Mouse (Mus musculus) Muller cell, postnatal 12 days (primary cell): ENCODE results near the gene Cnpy2.

Experiments used
- DNase-seq: peaks from one replicate; pipeline ENCODE4 v3.0.0-alpha.2; 2015; ENCODE audit errors: inconsistent ontology term

Cnpy2 gene

DNA sequence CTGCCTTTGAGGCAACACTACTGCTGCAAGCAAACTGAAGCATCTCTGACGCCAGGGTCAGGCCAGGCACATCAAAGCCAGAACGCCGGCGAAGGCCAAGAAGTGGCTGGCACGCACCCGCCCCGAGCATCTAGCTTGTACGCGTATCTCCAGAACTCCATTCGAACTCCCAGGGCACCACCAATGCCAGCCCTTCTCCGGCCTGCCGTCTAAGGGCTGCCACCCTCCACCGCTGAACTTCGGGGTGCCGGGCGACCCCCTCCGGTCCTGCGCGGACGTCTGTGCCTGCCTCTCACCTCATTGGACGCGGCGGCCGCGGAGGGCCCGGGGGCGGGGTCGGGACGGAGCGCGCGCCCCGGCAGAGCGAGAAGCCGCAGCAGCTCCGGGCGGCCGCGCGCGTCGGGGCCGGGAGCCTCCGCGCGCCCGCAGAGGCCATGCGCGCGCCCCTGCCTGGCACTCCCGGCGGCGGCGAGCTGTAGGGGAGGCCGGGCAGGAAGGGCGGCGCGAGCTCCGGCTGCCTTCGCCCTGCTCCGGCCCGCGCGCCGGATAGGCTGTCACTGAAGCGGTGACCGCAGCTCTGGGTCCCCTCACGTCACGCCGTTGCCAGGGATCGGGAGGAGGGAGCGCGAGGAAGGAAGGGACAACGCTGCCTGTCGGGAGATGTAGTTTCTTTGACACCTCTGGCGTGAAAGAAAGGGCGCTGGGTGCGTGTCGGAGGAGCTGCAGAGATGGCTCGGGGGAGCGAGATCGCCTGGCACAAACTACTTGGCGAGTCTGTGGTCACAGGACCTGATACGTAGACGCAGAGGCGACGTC lies 46.4 kb downstream of the Cnpy2 start, which contains the start of gene Coq10a:
TSS of gene Coq10a (minus strand) at position 596 of the 816 bp plus-strand sequence.
- DNase-seq: peak; percentile 97

- DNase-seq: no peak
These were observed 46.9 kb downstream of the Cnpy2 start for GRCm38 (mm10) chr10:128369218-128369543.

- DNase-seq: no peak
These were observed 47.3 kb downstream of the Cnpy2 start for GRCm38 (mm10) chr10:128369599-128369998.

DNA sequence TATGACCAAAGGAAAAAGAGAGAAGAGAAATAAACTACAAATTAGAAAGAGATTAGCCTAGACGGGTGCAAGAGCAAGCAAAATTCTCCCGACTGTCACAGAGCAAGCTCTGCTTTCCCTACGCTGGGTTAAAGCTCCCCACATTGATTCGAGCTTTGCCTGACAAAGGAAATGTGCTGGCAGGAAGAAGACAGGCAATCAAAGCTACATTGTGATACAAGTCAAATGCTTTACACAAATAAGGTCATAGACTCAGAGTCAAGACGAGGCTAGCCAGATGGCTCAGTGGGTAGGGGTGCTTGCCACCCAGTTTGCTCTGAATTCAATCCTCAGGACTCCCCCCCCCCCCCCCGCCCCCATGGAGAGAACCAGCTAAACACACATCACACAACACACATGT lies 47.8 kb downstream of the Cnpy2 start:
- DNase-seq: no peak

DNA sequence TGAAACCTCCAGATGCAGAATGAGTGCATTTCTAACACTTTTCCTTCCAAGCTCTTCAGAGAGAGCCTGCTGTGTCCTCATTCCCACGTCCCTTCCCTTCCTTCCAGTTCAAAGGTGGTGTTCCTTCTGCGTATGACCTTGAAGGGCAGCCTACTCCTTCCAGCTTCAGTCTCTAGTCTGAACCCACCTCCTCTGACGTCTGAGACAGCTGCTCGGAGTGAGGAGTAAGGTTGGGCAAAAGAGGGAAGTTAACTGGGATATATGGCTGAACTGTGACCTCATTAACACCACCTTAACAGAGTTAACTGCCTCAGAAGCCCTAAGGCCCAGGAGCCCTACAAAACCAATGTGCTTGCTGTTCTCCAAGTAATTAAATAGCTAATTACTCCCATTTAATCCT lies 48.3 kb downstream of the Cnpy2 start:
- no peak for DNase-seq

DNA sequence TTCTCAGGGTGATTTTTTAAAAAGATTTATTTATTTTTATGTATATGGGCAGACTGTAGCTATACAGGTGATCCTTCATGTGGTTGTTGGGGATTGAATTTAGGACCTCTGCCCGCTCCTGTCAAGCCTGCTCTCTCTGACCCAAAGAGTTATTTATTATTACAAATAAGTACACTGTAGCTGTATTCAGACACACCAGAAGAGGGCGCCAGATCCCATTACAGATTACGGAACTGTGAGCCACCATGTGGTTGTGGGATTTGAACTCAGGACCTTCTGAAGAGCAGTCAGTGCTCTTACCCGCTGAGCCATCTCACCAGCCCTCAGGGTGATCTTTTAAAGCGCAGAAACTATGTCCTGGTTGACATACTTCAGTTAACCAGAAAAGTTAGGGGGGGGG lies 49.9 kb downstream of the Cnpy2 start:
- no peak for DNase-seq

GRCm38 (mm10) chr10:128372989-128373748 lies 50.9 kb downstream of the Cnpy2 start:
- DNase-seq: no peak

- DNase-seq: no peak
These were observed 52.1 kb downstream of the Cnpy2 start for GRCm38 (mm10) chr10:128374393-128374792.

DNA sequence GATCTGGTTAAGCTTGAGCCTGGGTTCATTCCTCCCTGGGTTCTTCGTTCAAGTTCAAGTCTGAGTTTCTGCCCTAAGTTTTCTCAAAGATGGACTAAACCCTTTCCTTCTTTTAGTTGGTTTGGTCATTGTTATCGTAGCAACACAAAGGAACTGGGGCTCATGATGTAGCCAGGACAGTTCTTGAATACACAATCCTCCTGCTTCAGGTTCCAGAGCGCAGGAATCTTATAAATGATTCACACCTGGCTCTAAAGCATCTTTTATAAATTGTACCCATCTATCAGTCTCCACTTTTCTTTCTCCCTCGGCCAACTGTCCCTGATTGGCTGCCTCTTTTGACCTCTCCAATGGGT lies 53.8 kb downstream of the Cnpy2 start:
- no peak for DNase-seq

DNA sequence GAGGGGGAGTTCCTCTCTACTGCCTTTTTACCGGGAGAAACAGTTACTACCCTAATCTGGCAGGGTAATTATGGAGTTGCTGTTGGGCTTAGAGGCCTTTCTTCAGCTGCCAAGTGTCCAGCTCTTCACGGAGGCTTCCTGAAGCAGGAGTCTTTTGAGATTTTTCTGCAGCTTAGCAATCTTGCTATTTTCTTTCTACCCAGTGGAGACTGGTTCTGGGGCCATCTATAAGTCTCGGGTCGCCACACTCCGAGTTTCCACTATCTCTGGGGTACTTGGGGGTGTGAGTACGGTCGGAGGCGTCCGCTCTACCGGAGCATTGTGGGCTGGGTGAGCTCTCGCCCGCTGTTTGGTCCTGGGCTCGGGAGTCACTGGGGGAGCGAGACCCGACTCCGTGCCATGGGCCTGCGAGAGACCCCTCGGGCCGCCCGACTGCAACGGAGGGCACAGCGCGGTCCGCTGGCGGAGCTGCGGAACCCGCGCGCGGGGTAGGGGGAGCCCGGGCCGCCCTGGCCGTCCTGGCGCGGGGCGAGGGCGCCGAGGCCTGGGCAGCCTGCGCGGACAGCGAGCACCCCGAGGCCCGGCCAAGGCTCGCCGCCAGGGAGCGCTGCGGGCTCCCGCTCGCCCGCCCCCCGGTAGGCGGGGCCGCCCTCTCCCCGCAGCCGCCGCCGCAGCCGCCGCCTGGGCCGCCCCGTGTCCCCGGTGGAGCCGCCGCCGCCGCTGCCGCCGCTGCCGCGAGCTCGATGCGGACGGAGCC lies 54.4 kb downstream of the Cnpy2 start, which contains the start of gene Ankrd52:
TSS of gene Ankrd52 (plus strand) at position 661 of the 757 bp plus-strand sequence.
- DNase-seq: peak; percentile 88
